Mouse (Mus musculus) liver, embryonic 11.5 days (tissue): ENCODE data around the gene Zfp354a. TPM values are rescaled to one million over a fixed set of nuclear protein-coding genes. Genes with fewer than 3 reads are reported as not detected.

Source experiments
- ATAC-seq: fragments of 200-750 bp; cut with Nextera tagmentation; replicated peaks from 2 replicates; pipeline ENCODE4 v1.8.0; 2017; ENCODE audit warnings: moderate number of reproducible peaks, mild to moderate bottlenecking, moderate TSS enrichment, moderate library complexity; ENCODE audit not compliant: low FRiP score
- DNase-seq: peaks from one replicate; pipeline ENCODE4 v3.0.0-alpha.2; 2017; ENCODE audit warnings: low spot score
- H3K27ac ChIP-seq: fragments of 300-500 bp; sonication (generic); 2 replicates; pipeline ENCODE4 v1.5.1; 2014; ENCODE audit warnings: mild to moderate bottlenecking, low read depth, low read length, control low read depth
- H3K27me3 ChIP-seq: fragments of 300-500 bp; sonication (generic); replicated peaks from 2 replicates; pipeline ENCODE4 v1.6.1; 2014; ENCODE audit warnings: low read length, mixed read lengths; ENCODE audit not compliant: control insufficient read depth, insufficient read depth
- H3K36me3 ChIP-seq: fragments of 300-500 bp; sonication (generic); 2 replicates; pipeline ENCODE4 v1.6.1; 2014; ENCODE audit warnings: mild to moderate bottlenecking, low read length, moderate library complexity, mixed read lengths; ENCODE audit not compliant: control insufficient read depth, insufficient read depth
- H3K4me1 ChIP-seq: fragments of 300-500 bp; sonication (generic); replicated peaks from 2 replicates; pipeline ENCODE4 v1.6.1; 2014; ENCODE audit warnings: low read length, mixed read lengths; ENCODE audit not compliant: control insufficient read depth, insufficient read depth
- H3K4me2 ChIP-seq: fragments of 300-500 bp; sonication (generic); 2 replicates; pipeline ENCODE4 v1.6.1; 2014; ENCODE audit warnings: mild to moderate bottlenecking, control low read depth, moderate library complexity
- H3K4me3 ChIP-seq: fragments of 300-500 bp; sonication (generic); 2 replicates; pipeline ENCODE4 v1.5.1; 2014; ENCODE audit warnings: low read depth, low read length, control low read depth
- H3K9ac ChIP-seq: fragments of 300-500 bp; sonication (generic); 2 replicates; pipeline ENCODE4 v1.6.1; 2014; ENCODE audit warnings: low read depth, low read length, control low read depth
- H3K9me3 ChIP-seq: fragments of 300-500 bp; sonication (generic); 2 replicates; pipeline ENCODE4 v1.6.1; 2016; ENCODE audit warnings: low read length, inconsistent platforms, mixed read lengths; ENCODE audit not compliant: control insufficient read depth
- WGBS: fragments of 180-500 bp; shearing (Covaris S2); extraction: QIAGEN DNeasy Blood & Tissue Kit; methylation state at CpG from one replicate; pipeline ENCODE4 v1.1.7; 2014; 5-methylcytosine and 5-hydroxymethylcytosine counted together
- polyA plus RNA-seq: library from polyadenylated mRNA; unstranded; fragments of >200 nt; fragmentation: Nextera tagmentation; extraction: Ambion mirVana; gene quantifications from 2 replicates; pipeline ENCODE4 v1.2.1, GENCODE M21; 2014

Zfp354a gene
- polyA plus RNA-seq, 1 experiment from 2014 or later = 4.1 TPM

GRCm38 (mm10) chr11:51084527-51084926 lies 25.5 kb downstream of the Zfp354a start:
- Histone ChIP-seq H3K4me3 (no peak overlapping the region), H3K9me3 (no peaks in the 10 kb centered on the region), H3K36me3 (no peaks in the 10 kb centered on the region), H3K4me1 (no peaks in the 10 kb centered on the region), H3K27ac (no peak overlapping the region), H3K9ac (no peak overlapping the region), H3K27me3 (no peaks in the 10 kb centered on the region), H3K4me2 (no peak overlapping the region)
- no peak for ATAC-seq
- no peak for DNase-seq
- WGBS = 45% methylated on average over 7 of the region's 7 CpGs

GRCm38 (mm10) chr11:51085269-51085668 lies 26.2 kb downstream of the Zfp354a start:
- ATAC-seq (no peak), DNase-seq (no peak)
- 64% methylated on average over 13 of the region's 13 CpGs for WGBS
- Histone ChIP-seq H3K9me3 (no peaks in the 10 kb centered on the region), H3K36me3 (no peaks in the 10 kb centered on the region), H3K4me1 (no peaks in the 10 kb centered on the region), H3K4me2 (no peak overlapping the region), H3K9ac (no peak overlapping the region), H3K27me3 (no peaks in the 10 kb centered on the region), H3K4me3 (no peak overlapping the region), H3K27ac (no peak overlapping the region)

- no peaks in the 10 kb centered on the region for H3K4me1 ChIP-seq
- no peaks in the 10 kb centered on the region for H3K27me3 ChIP-seq
- WGBS = 61% methylated on average over 2 of the region's 2 CpGs
- H3K4me2 ChIP-seq = no peak overlapping the region
- H3K36me3 ChIP-seq = no peaks in the 10 kb centered on the region
- DNase-seq (no peak), ATAC-seq (no peak)
- H3K9ac ChIP-seq = no peak overlapping the region
- H3K27ac ChIP-seq = no peak overlapping the region
- no peak overlapping the region for H3K4me3 ChIP-seq
- no peaks in the 10 kb centered on the region for H3K9me3 ChIP-seq
Measured at GRCm38 (mm10) chr11:51107261-51107660, 48.2 kb downstream of the Zfp354a start.

- Histone ChIP-seq H3K4me1 (no peaks in the 10 kb centered on the region), H3K9ac (no peak overlapping the region), H3K9me3 (no peaks in the 10 kb centered on the region), H3K4me3 (no peak overlapping the region), H3K4me2 (no peak overlapping the region), H3K27ac (no peak overlapping the region), H3K36me3 (no peaks in the 10 kb centered on the region), H3K27me3 (no peaks in the 10 kb centered on the region)
- no peak for ATAC-seq
- DNase-seq = no peak
- WGBS = 73% methylated on average over 3 of the region's 3 CpGs
Measured at GRCm38 (mm10) chr11:51110621-51111020, 51.6 kb downstream of the Zfp354a start.

Other genes starting within 250 kb of the Zfp354a start
- gene Zfp354c, start 231.5 kb upstream of the Zfp354a start, polyA plus RNA-seq = 9.8 and 11.2 TPM in 2 replicates
- 0.09 and 0.36 TPM in 2 replicates for gene Zfp879, start 217.7 kb upstream of the Zfp354a start, polyA plus RNA-seq
- 0.12 TPM in 1 of 2 replicates, not detected in the other for gene Grm6, start 208.6 kb upstream of the Zfp354a start, polyA plus RNA-seq
- 2.8 and 4.0 TPM in 2 replicates for gene Zfp454, start 171.6 kb upstream of the Zfp354a start, polyA plus RNA-seq
- gene Zfp2, start 143.1 kb upstream of the Zfp354a start, polyA plus RNA-seq = 10.0 and 10.6 TPM in 2 replicates
- 0.47 and 0.51 TPM in 2 replicates for gene Zfp354b, start 127.6 kb upstream of the Zfp354a start, polyA plus RNA-seq
- not detected in 2 replicates for gene 4933414I15Rik, start 115.5 kb upstream of the Zfp354a start, polyA plus RNA-seq
- gene Prop1, start 105.5 kb upstream of the Zfp354a start, polyA plus RNA-seq = not detected in 2 replicates
- gene Olfr1378, start 92.7 kb upstream of the Zfp354a start, polyA plus RNA-seq = not detected in 2 replicates
- gene Olfr1377, start 77.3 kb upstream of the Zfp354a start, polyA plus RNA-seq = not detected in 2 replicates
- not detected in 2 replicates for gene Olfr51, start 55.7 kb upstream of the Zfp354a start, polyA plus RNA-seq
- gene Olfr54, start 45.0 kb upstream of the Zfp354a start, polyA plus RNA-seq = not detected in 2 replicates
- not detected in 2 replicates for gene Olfr1375, start 11.1 kb upstream of the Zfp354a start, polyA plus RNA-seq
- not detected in 2 replicates for gene Gm12569, start 161.2 kb downstream of the Zfp354a start, polyA plus RNA-seq
- 92.7 and 93.0 TPM in 2 replicates for gene Clk4, start 202.5 kb downstream of the Zfp354a start, polyA plus RNA-seq
- gene BC049762, start 203.8 kb downstream of the Zfp354a start, polyA plus RNA-seq = 0.75 and 0.83 TPM in 2 replicates
- gene Col23a1, start 230.7 kb downstream of the Zfp354a start, polyA plus RNA-seq = 1.6 and 2.0 TPM in 2 replicates